Mouse (Mus musculus): ENCODE results near the gene Cry2. TPM values are rescaled to one million over a fixed set of nuclear protein-coding genes. Genes with fewer than 3 reads are reported as not detected.

Gene Cry2
- total RNA-seq, 2 experiments from 2014 or later, result 58.6 to 65.8 TPM

DNA sequence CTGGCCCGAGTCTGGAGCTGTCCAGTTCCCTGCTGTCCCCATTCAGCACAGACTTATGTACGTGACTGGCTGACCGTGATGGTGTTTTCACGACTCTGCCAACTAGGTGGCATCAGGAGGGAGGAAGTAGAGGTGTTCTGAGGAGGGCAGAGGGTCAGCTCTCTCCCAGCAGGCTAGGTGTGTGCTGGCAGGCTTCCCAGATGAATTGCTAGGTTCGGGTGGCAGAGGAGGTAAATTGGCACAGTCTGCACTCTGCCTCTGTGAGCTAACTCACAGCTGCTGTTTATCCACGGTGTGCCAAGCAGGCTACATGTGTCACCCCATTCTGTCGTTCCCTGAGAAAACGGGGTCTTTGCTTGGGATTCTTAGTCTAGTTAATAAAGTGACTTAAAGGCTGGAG, 12.8 kb upstream of the Cry2 start:
- DNase-seq (ENCODE audit: low spot score in 2 of 2), result no peak

DNA sequence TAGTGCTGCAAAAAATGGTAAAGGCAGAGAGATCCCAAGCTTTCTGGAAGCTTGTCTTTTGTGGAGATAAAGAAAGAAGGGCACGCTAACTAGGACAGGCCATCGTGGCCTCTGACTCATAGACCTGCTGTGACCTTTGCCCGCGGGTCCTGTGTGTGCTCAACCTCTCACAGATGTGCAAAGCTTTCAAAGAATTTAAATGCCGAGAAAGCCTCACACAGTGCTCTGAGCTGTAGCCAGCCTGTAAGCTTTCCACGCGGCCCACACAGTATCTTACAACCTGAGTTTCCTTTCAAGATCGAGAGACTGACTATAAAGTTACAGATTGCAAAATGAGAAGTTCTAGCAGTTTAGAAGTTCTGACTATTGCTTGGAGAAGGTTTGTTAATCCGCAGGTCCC, 12.0 kb upstream of the Cry2 start:
- DNase-seq (ENCODE audit: low spot score in 2 of 2), result no peak

DNA sequence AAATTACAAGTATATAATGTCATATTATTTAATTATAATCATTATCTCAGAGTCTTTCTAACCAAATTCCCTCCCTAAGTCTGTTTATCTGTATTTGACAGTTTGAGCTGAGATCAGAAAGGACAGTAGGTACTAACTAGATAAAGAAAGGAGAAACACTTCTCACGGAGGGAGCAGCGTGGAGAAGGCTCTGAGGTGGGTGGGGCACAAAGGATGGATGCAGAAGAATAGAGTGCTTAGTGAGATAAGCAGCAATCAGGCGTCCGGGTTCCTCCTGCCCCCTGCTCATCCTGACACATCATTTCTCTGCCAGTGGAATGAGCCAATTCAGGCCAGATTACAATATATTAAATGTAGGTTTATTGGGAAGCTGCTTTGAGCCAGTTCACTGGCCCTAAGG, 10.5 kb upstream of the Cry2 start:
- no peak for DNase-seq (ENCODE audit: low spot score in 2 of 2)

- no peak for DNase-seq (ENCODE audit: low spot score in 2 of 2)
These were observed 9.5 kb upstream of the Cry2 start for GRCm38 (mm10) chr2:92443313-92443712.

DNA sequence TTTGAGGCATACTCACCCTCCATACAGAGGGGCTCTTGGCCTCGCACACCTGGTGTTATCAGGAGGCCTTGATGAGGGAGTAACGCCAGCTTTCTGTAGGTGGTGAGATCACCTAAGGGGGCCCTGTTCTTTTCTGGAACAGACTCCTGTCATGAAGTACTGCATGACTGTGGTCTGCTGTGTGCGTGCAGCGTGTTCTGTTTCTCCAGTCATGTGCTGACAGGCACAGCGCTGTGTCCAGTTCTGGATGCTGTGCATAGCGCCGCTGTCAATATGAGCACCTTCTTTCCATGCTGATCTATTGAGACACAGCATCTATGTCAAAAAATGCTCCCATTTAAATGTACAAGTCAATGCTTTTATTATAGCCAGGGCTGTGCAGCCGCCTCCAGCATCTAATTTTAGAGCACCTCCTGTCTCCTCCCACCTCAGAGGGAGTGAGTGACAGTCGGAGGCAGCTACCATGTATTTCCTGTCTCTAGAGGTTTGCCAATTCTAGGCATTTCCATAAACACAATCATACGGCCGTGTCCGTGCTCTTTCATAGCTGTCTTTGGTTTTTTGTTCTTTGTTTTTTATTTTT, 8.7 kb upstream of the Cry2 start:
- no peak for DNase-seq (ENCODE audit: low spot score in 2 of 2)

DNA sequence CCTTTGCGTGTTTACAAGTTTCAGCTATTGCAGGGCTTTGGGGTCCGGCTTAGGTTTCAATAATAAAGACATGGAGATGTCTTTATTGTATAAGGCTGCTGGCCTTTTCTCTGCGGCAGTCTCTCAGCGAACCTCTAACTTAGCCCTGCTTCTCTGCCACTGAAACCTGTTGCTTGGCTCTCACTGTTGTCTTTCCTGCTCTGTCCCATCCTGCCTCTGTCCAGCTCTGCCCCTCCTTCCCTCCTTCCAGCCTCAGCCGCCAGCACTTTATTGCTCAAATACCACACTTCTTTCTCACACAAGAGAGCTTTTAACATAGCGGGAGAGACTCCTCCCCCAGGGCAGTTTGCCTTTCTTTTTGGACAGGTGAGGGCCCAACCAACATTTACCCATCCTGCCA, 6.6 kb upstream of the Cry2 start:
- DNase-seq (ENCODE audit: low spot score in 2 of 2), result no peak

DNA sequence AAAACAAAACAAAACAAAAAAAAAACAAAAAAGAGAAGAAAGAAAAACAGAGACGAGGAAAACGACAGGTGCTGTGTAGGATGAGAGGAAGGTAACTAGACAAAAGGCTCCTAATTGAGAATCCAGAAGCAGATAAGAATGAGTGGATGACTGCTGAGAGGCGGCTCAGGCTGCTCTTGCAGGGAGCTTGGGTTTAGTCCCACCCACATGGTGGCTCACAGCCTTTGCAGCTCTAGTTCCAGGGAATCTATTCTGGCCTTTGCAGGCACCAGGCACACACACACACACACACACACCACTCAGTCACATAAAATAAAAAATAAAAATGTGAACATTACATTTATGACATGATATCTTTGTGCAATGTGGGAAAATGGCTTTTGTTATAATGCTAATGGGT, 4.7 kb upstream of the Cry2 start:
- DNase-seq (ENCODE audit: low spot score in 2 of 2), result no peak

DNA sequence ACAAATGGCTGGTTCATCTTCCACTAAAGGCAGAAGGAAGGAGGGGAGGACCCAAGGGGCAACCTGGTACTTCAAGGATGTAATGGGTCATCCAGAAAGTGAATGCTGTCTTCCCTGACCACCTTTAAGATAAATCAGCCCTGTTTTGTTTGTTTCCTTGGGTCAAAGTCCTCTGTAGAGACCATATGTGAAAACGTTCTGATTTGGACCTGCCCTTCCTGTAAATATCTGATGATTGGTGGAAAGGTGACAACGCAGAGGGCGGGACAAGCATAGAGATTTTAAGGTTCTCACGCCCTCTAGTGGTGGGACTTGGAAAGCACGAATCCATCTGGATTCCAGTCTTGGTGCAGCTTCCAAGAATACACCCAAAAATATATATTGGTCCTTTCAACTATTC, 4.0 kb upstream of the Cry2 start:
- DNase-seq (ENCODE audit: low spot score in 2 of 2), result peak; percentile 36 to 51

DNA sequence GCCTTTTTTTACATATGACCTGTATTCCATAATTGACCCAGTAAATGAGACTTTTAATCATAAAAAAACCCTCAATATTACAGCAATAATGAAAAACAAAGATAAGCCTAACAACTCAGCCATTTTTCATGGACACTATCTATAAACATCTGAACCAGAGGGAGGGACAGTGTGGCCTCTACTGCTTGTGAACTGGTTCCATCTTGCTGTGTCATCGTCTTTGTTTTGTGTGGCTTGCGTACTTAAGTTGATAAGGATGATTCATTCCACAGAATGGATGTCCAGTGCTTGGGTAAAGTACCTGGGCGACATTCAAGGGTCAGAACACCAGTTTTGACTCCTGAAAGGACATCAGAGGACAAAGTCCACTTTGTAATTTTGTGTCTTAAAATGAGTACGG, 3.5 kb upstream of the Cry2 start:
- no peak for DNase-seq (ENCODE audit: low spot score in 2 of 2)

DNA sequence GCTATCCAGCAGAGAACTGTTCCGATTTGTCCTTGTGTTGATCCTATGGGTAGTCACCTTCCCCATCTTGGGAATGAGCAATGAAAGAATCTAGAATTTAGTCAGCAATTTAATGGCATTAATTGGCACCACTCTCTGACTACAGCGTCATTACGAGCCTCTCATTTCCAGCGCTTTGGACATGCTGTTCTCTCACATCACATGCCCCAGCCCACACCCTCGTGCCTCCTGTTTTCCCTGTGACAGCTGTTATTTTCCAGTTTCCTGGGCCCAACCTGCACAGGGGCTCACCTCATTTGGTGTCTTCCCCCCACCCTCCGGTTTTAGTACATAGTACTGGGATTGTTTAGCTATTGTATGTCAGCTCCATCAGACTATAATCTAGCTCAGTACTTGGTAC, 1.2 kb upstream of the Cry2 start:
- DNase-seq (ENCODE audit: low spot score in 2 of 2), result no peak

DNA sequence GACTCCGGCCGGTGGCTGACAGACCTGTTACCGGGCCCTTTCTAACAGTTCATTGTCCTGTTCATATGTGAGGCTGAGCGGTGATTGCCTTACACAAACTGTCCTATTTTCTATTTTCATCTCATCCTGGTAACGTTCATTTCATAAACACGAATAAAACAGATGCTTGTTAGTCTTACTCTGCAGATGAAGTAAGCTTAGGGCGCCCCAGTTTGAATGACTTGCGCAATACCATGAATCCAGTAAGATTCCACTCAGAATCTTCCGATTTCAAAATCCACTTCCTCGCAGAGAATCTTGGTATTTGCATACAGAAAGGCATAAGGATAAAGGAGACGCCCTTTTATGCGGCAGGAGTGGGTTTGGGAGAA, 517 bp upstream of the Cry2 start:
- no peak for DNase-seq (ENCODE audit: low spot score in 2 of 2)

- peak in 1 of 2 experiments; percentile 57 for DNase-seq (ENCODE audit: low spot score in 2 of 2)
These were observed 1.2 kb downstream of the Cry2 start for GRCm38 (mm10) chr2:92432299-92433295.

DNA sequence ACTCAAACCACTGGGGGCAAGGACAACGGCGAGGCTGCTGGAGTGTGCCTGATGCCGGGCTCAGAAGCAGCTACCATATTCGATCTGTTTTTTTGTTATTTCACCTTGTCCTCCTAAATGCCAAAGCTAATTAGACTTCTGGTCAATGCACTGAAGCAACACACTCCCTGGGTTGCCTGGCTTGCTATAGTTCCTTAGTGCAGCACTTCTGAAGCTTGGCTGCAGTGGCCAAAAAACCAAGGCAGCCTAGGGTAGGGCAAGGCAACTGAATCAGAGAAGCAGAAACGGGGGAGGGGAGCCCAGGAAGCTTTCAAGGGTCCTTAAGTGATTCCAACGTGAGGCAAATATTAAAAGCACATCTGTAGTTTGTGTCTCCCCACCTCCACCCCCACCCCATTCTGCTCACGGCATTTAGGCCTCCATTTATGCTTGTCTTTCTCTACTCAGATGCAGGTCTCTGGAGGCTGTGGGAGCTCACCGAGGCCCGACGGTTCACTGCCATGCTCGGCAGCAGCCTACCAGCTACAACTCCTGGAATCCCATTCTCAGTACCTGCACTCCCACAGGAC, 2.1 kb downstream of the Cry2 start:
- DNase-seq (ENCODE audit: low spot score in 2 of 2), result no peak

DNA sequence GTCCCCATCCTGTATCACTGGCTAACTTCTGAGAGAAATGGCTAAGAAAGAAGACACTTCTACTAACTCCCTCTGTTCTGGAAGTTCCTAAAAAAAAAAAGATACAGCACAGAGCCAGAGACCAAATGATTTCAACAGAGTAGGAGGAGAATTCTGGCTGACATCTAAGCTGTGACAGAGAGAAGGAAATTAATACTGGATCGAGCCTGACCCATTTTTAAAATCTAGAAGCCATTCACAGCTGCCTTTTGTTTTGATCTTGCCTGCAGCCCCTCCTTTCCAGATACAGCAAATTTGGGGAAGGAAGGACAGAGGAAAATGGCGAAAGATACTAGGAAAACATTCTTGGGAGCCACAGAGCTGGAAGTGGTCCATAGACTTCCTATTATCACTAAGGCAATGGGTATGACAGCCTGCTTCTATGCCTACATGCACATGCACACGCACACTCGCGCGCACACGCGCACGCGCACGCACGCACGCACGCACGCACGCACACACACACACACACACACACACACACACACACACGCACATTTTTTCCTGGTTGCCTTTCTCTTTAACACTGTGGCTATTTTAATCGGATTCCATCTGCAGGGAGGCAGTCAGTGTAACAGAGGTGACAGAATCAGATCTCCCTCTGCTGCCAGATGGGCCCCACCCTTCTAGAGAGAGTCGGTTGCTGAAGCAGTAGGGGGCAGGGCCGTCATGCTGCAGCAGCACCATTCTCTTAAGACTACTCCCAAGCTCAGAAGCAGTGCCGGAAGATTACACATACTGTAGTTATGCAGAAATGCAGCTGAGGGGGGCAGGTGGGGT, 2.9 kb downstream of the Cry2 start:
- DNase-seq (ENCODE audit: low spot score in 2 of 2), result no peak

DNA sequence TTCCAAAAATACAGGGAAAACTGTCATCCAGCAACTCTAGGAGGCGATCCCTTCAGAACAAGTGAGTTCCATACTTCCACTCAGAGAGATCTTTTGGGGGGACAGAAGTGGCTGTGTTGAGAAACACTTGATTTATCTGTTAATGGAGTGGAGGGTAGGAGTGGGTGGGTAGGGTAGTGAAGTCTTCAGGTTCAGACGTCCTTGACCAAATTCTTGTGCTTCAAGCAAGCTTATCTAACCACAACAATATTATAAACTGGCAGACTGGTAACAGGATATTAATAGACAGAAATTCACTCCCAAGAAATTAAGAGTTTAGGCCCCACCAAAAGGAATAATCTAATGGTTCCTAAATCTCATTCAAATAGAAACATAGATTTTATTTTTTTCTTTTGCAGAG, 3.8 kb downstream of the Cry2 start:
- DNase-seq (ENCODE audit: low spot score in 2 of 2), result no peak

GRCm38 (mm10) chr2:92427882-92428281, 6.0 kb downstream of the Cry2 start:
- DNase-seq (ENCODE audit: low spot score in 2 of 2), result peak in 1 of 2 experiments; percentile 35

GRCm38 (mm10) chr2:92426426-92426825, 7.4 kb downstream of the Cry2 start:
- no peak for DNase-seq (ENCODE audit: low spot score in 2 of 2)

DNA sequence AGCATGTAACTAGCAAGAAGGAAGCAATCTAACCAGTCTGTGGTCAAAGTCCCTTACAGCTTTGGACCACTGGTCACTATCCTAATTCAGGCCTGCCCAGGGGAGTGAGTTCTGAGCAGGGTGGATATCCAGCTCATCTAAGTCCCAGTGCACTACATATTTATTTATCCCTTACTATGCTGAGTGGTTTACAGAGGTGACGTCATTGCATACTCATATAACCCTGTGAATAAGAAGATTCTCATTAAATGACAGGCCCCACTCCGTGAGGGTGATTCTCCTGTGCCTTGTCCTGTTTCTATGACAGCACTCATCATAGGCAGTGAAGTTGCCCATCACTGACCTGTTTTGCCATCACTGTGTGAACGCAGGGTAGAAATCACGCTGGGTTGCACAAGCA, 8.5 kb downstream of the Cry2 start:
- no peak for DNase-seq (ENCODE audit: low spot score in 2 of 2)

- DNase-seq (ENCODE audit: low spot score in 2 of 2), result no peak
These were observed 9.2 kb downstream of the Cry2 start for GRCm38 (mm10) chr2:92424462-92425308.

DNA sequence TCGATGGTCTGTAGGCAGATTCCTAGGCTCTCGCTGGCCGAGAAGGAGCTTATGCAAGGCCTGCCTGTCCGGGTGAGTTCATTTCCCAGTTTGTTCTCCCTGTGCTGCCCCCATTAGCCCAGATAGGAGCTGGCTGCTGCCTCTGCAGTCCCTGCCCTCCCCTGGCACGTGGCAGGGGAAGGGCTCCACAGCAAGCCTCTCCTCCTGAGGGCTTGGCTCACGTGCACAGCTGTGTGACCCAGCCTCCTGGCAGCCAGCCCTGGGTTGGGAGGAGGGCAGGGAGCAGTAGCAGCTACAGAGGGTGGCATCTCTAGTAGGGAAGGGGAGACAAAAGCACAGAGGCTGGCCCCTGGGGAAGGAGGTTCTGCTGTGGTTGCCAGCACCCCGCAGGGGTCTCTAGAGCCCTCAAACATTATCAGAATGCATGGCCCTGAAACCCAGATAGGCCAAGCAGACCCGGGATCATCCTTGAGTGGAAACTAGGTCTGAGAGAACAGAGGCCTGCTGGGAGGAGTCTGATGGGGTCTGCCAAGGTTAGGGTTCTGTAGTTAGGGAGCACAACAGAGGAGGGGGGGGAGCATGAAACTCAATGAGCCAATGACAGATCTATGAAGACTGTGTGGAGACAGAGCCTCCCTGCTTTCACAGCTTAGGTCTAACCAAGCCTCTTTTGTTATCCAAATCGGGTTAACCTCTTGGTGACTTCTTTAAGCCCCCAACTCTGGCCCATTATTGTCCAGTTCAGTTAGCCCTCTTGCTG, 10.0 kb downstream of the Cry2 start:
- DNase-seq (ENCODE audit: low spot score in 2 of 2), result peak; percentile 80 to 89
